Mouse (Mus musculus) activated CD4-positive, CD25-positive, alpha-beta regulatory T cell, adult 4 months (primary cell): ENCODE data around the gene Ncbp2. TPM values are rescaled to one million over a fixed set of nuclear protein-coding genes. Genes with fewer than 3 reads are reported as not detected.
"Not testable (repeated sequence)": the region's sequence is repeated elsewhere in the genome, so short reads cannot be mapped to it uniquely, and the experiment has no call there.

ENCODE experiments used
- ATAC-seq: one replicate; pipeline ENCODE4 v1.8.0; 2017
- polyA plus RNA-seq, 2 experiments: library from polyadenylated mRNA; unstranded; fragments of 100-300 nt; shearing (Covaris generic); gene quantifications; one replicate each; pipeline ENCODE4 v1.2.1; 2017

Gene Ncbp2
- polyA plus RNA-seq, 2 experiments from 2014 or later, result 32.3 to 38.7 TPM

DNA sequence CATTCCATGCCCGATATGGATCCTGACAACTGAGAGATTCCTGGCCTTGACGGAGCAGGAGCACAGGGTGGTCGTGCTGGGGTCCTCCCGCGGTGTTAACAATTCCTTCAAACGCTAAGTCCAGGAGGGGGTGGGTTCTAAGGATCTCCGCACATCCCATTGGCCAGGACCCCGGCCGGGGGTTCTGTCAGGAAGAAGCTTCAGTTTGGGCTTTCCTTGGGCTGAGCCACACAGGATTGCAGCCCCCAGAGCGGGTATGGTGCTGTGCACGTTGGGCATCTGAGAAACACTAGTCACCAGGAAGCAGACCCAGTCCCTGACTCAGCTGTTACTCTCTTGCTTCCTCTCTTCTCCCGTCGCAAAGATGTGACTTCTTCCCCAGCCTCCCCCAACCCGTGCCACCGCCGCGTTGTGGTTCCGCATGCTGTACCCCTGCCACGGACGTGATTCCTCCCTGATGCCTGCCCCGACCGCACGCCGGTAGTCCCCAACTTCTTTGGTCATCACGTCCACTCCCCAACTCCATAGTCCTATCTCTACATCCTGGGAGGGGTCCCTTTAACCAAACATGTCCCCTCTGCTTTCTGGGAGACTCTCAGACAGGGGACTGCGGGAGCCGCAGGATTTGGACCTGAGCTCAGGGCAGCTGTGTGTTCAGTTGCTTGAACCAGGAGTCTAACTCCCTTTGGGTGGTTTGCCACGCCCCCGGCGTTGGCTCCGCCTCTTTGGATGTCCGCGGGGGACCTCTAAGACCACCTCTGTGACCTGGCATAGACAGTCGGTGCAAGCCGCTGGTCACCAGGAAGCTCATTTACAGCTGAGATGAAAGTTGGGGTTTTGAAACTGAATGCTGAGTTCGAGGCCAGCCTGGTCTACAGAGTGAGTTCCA is 13.0 kb upstream of the Ncbp2 start:
- peak; percentile 42 for ATAC-seq

DNA sequence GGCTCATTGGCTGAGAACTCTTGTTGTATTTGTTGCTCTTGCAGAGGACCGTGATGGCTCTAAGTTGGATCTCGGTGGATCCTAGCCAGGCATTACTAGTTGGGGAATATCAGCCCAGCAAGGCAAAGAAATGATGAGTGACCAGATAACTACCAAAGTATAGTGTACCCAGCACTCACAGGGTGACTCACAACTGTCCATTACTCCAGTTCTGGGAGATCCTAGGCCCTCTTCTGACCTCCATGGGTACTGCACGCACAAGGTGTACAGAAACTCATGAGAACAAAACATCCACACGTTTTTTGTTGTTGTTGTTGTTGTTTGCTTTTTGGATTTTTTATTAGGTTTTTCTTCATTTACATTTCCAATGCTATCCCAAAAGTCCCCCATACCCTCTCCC is 11.7 kb upstream of the Ncbp2 start:
- no peak for ATAC-seq

DNA sequence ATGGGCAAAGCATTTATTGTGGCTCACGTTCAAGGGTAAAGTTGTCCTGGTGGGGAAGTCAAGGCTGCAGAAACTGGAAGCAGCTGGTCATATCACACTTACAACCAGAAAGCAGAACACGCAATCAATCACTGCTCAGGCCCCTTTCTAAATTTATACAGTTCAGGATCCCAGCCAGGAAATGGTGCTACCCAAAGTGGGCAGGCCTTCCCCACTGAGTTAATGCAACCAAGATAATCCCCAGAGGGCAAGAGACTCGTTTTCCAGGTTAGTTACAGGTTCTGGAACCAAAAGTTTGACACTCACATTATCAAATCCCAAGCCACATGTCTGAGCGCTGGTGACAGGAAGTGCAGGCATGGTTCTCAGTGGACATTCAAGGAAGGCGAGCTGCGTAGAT is 9.5 kb upstream of the Ncbp2 start:
- no peak for ATAC-seq

DNA sequence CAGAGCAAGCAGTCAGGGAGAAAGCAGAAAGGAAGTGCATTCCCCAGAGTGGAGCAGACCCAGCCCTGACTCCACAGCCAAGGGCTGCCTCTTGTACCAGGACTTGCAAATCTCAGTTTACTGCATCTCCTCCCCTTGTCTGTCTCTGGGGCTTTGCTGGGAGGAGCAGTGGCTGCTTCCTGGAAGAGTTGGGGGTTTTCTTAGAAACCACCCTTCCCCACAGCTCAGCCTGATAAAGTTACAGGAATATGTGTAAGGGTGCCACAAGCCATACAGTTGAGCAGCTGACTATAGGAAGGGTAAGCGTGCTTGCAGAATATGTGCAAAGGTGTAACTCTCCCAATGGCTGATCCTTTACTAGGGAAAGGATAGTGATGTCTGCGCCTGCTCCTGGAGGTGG is 7.7 kb upstream of the Ncbp2 start:
- peak; percentile 38 for ATAC-seq

DNA sequence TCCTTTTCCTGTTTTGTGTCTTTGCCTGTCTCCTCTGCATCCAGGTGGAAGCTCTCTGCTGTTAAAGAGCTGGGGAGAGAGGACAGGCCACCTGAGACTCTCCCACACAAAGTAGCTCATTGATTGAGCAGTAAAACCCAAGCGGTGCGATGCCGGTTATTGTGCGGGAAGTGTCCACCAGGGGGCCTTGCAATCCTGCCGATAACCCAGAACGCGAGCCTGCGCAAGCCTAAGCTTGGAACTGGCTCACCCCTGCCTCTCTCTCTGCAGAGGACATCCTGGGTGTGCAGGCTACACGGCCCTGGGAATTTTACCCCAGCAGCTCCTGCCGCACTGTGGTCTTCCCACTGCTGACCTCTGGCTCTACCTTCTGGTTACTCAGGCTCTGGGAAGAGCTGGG is 4.3 kb upstream of the Ncbp2 start:
- peak; percentile 52 for ATAC-seq

DNA sequence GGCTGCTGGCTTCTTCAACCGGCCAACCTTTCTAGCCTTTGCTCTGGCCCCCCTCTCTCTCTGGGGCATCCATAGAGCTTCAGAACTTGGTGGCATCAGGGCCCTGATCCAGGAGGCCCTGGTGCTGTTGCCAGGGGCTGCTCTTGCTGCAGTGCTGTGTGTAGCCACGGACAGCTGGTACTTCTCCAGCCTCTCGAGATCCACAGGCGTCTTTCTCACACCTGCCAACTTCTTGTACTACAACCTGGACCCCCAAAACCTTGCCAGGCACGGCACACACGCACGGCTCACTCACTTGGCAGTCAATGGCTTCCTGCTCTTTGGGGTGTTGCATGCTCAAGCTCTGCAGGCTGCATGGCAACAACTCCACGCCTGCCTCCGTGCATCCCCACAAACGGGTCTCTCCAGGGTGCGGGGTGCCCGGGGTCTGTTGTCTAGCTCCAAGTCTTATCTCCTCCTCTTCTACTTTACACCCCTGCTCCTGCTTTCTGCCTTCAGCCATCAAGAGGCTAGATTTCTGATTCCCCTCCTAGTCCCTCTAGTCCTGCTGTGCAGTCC is 3.5 kb upstream of the Ncbp2 start:
- no peak for ATAC-seq

DNA sequence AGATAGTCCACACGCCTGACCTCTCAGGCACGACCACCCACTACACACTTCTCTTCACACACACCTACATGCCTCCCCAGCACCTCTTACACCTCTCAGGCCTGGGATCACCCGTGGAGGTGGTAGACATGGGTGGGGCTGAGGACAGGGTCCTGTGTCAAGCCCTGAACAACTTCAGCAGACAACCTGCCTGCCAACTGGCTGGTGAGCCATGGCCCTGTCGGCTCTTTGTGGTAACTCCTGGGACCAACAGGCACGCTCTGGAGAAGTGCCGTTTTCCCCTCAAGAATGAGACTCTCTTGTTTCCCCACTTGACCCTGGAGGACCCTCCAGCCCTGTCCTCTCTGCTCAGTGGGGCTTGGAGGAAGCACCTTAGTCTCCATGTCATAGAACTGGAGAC is 2.9 kb upstream of the Ncbp2 start:
- no peak for ATAC-seq

DNA sequence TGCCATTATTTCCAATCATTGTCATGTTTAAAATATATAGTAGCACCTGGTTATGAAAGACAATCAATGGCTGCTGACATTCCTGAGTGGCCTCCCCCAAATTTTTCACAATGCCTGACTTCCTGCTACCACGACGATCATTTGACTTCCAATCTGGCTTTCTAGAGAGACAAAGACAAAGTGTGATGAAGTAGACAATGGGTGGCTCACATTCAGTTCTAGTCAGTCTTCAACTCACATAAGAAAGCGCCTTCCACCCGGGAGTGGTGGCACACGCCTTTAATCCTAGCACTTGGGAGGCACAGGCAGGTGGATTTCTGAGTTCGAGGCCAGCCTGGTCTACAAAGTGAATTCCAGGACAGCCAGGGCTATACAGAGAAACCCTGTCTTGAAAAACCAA is 2.3 kb upstream of the Ncbp2 start:
- ATAC-seq, result not testable (repeated sequence)

DNA sequence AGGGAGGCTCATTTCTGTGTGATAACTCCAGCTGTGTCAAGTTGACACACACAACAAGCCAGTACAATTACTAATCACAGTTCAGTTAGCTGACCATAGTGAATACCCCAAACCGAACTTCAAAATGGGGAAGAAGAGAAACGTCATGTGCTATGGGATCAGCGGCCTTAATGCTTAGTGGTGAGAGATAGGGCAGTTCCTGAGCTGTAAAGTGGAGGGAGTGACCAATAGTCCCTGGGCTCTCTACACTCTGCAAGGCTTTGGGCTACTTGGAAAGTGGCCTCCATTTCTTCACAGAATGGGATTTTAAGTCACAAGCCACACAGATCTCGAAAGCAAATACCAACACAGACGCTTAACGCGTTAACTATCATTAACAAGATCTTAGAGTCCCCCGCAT is 980 bp upstream of the Ncbp2 start:
- no peak for ATAC-seq

DNA sequence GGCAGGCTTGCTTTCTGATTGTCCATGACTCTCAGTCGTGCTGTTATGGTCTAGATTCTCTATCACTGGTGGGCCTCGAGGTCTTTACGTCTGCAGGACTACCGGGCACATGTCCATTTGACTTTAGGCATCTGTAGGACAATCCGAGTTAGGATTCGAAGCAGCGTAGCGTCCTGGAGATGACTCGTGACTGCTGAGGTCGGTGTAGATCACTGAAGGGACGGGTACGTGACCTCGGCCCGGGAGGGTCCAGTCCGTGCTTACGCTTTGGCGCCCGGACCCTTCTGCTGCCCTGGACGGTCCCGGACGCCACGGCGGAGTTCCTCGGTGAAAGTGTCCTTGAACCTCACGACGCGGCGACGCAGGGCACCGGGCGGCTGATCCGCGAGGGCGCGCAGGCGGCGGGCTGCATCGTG is 404 bp upstream of the Ncbp2 start:
- ATAC-seq, result peak; percentile 18

DNA sequence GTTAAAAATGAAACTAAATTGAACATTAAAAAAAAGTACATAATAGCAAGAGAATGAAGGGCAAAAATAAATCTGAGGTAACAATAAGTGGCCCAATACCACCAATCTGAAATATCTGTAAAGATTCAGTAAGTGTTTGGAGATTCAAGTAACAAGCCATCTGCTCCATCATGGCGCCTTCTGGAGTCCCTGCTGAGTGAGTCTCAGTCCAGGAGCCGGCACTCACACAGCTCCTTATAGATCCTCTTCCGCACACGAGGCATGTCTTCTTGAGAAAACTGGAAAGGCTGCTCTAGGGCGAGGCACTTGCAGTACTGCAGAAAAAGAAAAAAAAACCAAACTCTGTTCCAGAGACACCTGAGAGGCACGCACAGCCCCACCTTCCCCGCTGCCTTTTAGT is 14.9 kb downstream of the Ncbp2 start:
- ATAC-seq, result no peak

DNA sequence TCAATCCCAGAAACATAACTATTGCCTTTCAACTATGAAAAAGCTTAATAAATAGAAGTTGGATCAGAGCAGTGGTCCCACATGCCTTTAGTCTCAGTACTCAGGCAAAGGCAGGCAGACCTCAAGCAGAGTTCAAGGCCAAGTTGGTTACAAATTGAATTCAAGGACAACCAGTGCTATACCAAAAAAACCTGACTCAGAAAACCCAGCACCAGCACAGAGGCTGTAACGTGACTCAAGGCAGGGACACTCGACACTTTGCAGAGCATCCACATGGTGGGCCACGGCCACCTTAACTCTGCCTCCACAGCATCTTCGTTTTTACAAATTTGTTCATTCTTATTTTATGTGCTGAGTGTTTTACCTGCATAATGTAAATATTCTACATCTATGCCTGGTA is 26.9 kb downstream of the Ncbp2 start:
- no peak for ATAC-seq

DNA sequence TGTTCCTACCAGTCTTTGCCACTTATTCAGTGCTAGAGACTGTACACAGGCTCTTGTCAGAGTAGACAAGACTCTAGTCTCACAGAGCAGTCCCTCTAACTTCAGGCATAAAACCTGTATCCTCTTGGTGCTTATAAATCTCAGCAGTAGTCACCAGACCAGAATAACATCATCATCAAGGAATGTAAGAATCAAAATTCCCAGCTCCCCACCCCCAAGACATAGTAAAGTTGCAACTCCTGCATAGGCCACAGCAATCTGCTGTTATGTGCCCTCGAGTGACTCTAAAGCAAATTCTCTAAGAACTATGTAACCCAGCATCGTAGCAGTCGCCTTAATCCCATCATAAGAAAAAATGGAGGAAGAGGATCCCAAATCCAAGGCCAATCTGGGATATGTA is 31.2 kb downstream of the Ncbp2 start:
- no peak for ATAC-seq

DNA sequence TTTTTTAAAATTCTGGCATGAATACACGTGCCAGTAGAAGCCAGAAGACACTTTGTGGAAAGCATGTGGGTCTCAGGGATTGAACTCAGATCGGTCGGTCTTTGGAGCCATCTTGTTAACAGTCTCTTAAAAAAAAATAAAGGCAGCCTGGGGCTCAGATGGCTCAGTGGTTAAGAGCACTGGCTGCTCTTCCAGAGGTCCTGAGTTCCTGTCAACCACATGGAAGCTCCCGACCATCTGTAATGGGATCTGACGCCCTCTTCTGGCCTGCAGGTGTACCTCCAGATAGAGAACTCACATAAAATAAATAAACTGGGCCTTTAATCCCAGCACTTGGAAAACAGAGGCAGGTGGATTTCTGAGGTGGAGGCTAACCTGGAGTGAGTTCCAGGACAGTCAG is 32.6 kb downstream of the Ncbp2 start:
- ATAC-seq, result no peak

DNA sequence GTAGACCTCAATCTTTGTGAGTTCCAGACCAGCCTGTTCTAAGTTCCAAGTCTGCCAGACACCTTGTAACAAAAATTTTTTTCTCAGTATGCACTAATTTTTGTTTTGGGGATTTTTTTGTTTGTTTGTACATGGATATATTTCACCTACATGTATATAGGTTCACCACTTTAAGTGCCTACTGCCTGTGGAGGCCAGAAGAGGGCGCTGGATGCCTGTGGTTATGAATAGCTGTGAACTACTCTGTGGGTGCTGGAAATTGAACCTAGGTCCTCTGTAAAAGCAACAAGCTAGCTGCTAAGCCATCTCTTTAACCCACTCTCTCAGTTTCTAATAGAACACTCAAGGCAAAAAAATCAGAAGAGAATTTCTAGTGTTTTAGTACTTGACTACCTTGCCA is 43.7 kb downstream of the Ncbp2 start:
- no peak for ATAC-seq

DNA sequence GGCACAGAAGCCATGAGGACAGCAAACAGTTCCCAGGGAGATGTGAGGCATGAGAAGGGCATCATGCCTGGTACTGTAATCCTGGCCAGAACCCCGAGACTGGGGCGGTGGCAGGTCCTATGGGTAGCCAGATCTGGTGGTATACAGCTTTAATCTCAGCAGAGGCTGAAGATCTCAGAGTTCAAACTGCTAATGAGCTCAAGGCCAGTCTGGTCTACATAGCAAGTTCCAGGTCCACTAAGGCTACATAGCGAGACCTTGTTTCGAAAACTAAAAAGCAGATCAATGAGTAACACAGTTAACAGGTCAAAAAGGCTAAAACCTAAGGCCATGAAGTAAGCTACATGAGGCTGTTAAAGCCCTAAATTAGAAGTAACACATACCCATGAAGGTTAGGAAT is 44.9 kb downstream of the Ncbp2 start:
- no peak for ATAC-seq

DNA sequence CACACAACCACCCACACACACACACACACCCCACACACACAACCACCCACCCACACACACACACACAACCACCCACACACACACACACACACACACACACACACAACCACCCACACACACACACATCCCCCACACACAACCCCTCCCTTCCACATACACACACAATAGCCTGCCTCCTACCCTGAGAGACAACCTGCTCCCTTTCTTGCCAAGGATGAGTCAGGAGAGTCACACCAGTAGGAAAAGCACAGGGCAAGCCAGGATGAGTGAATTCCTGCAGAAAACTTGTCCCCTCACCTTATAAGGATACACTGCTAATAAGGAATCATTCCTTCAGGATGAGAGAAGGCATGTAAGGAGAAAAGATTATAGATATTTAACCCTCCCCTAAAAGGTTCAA is 45.6 kb downstream of the Ncbp2 start:
- ATAC-seq, result no peak

DNA sequence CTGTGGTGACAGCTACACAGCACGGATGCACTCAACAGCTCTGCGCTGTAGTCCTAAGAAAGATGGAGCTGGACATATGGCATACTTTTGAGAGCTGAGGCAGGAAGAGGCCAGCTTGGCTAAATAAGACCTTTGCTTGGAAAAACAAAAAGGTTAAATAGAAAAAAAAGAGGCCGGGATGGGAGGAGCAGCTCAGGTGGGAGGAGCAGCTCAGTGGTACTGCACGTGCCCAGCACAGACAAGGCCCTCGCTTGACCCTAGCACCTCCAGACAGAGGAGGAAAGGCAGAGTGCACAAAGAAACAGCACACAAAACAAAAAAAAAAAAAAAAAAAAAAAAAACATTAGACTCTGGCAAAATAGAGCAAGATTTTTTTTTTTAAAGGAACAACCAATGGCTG is 48.1 kb downstream of the Ncbp2 start:
- no peak for ATAC-seq

DNA sequence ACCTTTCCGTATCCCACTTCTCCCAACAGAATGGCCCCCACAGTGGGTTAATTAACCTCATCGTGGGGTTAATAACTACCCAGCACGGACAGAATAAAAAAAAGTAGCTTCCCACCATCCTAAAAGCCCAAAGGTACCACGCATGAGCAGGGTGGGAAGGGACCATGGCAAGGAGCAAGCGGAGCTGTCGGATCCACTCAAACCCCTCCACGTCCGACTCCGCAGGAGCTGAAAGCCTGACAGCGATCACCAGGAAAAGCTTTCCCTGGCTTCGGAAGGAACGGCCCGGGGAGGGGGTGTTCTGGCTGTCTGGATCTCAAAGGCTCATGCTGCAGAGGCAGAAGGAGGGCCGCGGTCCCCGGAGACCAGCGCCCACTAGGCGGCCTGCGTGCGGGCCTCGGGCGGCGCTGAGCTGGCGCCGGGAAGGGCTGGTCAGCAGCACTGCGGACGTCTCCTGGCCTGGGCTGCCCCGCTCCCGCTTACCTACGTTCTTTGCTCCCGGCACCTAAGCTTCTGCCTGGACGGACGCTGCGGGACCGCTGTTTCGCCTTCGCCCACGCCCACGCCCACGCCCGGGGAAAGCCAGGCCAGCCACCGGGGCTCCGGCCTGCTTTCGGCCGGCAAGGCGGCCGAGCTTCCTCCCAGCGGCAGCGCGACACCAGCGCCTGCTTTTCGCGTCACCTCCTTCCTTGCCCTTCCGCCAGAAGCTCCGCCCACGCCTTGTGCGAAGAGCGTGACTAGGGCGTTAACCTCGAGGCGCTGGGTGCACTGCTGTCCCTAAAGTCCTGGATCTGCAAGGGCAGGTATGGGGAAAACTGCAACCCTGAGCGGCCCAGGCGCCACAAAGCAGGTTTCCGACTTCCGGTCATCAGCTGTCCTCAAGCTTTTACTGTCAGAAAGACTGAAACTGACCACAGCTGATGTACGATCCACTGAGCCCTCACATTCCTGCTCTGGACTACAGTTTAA is 54.5 kb downstream of the Ncbp2 start, which contains the start of gene Senp5:
Gene Senp5 (minus strand): TSS at position 779 of the 969 bp plus-strand sequence.
- ATAC-seq, result peak; percentile 99

DNA sequence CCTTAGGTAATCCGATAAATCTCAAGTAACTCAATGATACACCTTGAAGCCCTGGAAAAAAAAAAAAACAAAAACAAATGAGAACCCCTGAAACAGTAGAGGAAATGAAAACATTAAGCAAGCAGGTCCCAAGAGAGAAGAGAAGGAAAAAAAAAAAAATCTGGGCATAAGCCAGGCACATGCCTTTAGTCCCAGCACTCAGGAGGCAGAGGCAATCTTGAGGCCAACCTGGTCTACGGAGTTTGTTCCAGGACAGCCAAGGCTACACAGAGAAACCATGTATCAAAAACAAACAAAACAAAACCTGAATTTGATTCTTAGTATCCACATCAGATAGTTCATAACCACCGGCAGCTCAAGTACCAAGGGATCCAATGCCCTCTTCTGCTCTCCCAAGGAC is 56.4 kb downstream of the Ncbp2 start:
- ATAC-seq, result no peak

DNA sequence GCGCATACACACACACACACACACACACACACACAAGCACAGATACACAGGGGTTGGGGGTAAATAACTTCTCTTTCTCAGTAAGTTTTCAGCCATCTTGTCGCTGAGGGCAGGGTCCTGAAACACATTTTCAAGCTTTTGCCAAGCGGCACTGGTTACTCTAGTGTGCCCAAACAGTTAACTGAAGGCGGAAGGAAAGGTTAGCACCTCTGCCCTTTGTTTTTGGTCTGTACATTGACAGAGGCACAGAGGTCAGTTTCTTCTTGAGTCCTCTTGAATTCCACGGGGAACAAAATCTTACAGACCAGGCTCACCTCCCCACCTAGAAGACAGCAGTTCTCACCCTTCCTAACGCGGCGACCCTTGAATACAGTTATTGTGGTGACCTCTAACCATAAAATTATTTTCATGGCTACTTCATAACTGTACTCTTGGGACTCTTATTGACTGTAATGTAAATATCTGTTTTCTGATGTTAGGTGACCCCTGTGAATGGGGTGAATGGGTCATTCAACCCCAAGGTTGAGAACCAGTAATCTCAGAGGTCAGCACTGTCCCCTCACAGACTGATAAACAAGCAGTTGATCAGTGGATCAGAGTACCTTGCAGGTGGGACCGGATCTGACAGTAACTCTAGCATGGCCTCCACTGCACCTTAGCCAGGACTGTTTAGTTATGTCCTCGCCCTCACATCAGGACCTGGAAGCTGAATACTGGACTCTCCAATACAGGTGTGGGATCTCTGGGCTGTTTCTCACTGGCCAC is 60.4 kb downstream of the Ncbp2 start:
- no peak for ATAC-seq

DNA sequence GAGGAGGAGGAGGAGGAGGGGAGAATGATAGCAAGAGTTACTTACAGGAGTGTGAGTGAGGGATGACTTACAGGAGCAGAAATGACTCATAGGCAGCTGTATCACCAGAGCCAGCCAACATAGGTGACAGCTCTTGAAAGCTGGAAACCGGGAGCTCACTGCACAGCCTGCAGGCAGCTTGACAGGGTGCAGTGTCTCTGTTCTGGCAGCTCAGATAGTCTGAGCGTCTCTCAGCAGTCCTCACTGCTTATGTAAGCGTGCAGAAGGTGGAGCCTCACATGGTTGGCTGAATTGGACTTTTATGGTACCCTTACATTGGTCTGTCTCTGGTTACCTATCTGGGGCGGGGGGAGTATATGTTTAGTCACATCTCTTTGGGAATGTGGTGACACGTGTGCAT is 61.6 kb downstream of the Ncbp2 start:
- ATAC-seq, result no peak
